Mouse (Mus musculus) NIH3T3 (cell line): ENCODE results near the gene Xkr7.
A peak's percentile ranks its signal among the peaks of the same experiment; 100 is the strongest.

ENCODE experiments used
- DNase-seq: peaks from one replicate; pipeline ENCODE4 v3.0.0-alpha.2; 2012; ENCODE audit warnings: low read depth

Xkr7 gene

DNA sequence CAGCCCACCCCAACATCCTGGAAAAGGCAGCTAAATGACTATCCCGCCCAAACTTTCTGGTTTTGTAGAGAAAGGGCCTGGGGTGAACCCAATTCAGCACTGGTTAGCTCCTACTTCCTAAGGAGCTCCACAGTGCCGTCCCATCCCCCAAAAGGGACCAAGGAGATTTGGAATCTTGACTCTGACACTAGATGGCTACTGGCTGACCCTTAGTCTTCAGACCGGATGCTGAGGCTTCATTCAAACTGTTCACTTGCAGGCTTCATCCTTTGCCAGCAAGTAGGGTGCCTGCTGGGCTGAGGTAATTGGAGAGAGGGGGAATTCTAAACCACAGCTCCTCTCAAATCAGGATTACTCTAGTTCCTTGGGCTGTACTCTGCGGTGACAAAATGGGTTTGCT lies 1.3 kb downstream of the Xkr7 start:
- no peak for DNase-seq

DNA sequence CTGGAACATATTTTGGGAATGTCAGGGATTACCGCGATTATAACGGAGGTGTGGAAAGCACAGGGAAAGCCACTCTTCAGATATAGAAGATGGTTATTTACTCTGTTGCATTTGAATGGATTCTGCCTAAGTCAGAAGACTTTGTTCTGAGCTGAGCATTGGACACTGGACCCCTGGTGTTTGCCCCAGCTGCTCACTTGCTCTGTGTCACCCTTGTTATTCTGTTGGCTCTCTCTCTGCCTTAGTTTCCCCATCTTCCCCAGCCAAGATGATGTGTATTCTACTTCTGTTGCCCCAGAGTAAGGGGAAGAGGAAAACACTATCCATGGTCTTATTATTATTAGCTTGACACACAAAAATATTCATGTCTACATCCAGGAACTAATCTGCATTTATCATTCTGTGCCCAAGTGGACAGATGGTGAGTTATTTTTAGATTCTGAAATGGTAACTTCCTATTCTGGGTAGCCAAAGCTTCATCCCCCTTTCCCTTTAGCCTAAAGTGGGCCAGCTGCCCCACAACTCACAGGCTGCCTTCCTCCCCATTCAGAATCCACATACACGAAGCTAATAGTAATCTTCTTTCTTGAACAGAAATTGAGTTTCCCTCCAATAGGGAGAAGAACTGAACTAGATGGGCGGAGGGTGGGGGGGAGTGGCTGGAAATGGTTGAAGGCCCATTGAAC lies 2.0 kb downstream of the Xkr7 start:
- no peak for DNase-seq

GRCm38 (mm10) chr2:153036690-153037089 lies 5.0 kb downstream of the Xkr7 start:
- DNase-seq, result no peak

GRCm38 (mm10) chr2:153043886-153044285 lies 12.2 kb downstream of the Xkr7 start:
- DNase-seq, result no peak

DNA sequence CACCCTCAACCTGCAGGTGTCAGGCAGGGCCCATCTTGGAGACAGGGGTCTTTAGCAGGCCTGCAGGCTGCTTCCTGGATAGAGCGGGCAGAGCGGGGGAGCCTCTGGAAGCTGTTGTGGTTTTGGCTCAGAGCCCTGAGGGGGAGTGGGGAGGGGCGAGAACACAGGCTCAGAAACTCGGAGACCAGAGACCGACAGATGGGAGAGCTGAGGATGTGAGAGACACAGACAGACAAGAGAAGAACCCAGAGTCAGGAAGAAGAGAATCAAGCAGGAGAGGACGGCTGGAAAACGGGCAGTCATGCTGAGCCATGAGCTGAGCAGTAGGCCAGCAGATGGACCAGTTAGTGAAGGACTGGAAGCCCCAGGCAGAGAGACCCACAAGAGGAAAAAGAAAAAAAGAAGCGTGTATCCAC lies 14.2 kb downstream of the Xkr7 start:
- peak; percentile 11 for DNase-seq

DNA sequence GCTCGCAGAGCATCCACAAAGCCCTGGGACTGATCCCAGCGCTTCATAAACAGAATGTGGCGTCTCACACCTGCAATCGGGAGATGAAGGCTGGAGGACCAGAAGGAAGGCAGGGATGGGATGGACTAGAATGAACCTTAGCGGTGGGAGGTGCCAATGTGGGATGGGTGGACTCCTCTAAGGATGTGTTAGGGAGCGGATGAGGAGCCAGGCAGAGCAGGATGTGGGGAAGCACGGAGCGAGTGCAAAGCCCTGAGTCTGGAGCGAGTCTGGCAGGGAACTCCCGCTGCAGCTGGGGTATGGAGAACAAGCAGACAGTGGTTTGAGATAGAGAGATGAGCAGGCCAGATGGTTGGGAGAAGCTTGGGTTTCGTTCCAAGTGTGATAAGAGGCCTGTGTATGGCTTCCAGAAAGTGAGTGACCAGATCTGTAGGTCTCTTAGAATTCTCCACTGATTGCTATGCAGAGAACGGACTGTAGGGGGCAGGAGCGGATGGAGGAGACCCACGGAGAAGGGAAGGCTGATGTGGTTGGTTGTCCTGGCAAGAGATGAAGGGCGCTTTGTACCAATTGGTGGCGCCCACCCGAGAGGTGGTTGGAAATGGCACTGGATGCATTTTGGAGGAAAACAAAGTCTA lies 16.3 kb downstream of the Xkr7 start:
- peak; percentile 57 for DNase-seq

DNA sequence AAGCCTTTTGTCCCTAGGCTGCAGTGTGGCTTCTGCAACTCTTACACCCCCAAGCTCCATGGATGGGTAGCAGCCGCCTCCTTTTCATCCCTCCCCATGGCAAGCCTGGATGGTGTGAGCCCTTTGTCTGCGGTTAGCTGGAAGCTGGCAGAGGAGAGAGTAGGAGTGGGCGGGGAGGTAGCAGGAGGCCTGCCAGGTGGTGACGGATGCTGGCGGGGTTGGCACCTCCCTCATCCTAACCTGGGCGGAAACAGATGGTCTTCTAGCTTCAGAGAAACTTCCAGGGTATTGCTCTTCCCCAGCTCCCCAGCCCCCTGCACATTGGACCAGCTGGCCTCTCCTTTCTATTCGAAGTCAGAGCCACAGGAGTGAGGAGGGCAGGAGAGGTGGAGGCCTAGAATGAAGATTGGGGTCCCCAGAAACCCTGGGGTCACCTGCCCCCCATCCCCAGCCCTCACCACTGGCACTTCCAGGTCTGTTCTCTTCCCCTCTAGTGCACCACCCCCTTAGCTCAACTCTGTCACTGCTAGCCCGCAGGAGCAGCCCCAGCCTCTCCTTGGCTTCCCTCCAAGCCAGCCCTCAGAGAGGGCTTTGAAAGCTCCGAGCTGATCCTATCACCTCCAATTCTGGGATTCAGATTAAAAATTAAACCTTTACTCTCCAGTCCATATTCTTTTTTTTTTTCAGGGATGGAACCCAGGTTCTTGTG lies 17.8 kb downstream of the Xkr7 start:
- no peak for DNase-seq

DNA sequence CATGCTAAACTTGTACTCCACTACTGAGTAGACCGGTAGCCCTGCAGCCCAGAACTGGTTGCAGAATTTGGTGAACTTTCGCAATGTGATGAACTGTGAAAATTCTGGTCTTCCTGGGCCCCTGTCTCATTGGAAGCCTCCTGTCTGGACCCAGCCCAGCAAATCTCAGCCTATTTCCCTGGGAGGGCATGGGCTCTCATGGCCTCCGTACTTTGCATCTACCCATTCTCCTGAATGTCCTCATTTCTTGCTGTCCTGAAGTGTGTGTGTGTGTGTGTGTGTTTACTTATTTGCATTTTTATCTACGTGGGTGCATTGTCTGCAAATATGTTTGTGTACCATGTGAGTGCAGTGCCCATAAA lies 18.3 kb downstream of the Xkr7 start:
- DNase-seq, result no peak

GRCm38 (mm10) chr2:153051095-153051494 lies 19.4 kb downstream of the Xkr7 start:
- DNase-seq, result no peak

DNA sequence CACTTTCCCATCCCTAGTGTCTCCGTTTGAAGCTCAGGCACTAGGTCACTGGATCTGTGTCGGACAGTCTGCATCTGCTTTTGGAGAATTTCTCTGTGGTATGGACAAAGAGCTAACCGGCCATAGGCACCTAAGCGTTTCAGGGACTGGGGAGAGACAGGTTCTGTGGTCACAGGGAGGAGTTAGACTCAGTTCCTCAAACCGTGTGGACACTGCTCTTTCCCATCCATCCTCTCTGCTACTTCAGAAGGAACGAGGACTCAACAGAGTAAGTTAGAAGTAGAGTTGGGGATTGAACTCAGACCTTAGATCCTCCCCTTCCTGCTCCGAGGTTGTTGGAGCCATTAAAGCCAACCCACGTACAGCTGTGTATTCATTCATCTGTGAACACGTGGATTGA lies 19.9 kb downstream of the Xkr7 start:
- no peak for DNase-seq

DNA sequence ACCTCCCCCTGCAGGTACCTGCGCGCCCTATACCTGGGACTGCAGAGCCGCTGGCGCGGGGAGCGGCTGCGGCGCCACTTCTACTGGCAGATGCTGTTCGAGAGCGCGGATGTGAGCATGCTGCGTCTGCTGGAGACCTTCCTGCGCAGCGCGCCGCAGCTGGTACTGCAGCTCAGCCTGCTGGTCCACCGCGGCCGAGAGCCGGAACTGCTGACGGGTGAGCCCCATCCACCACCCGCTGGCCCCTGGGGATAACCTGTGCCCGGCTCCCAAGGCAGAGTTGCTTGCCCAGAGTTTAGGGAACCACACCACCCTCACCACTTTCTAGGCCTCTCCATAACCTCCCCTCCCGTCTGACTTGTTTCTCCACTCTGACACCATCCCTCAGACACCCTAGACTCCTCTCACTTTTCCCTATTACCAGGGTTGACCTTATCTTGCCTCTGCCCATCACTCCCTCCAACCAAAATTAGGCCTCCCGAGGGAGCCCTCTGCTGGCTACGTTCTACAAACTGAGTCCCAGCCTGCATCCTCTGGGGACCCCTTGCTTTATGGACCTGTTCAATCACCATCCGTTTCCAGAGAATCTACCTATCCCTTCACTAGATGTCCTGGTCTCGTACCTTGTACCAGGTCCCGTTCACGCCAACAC lies 21.2 kb downstream of the Xkr7 start:
- no peak for DNase-seq

DNA sequence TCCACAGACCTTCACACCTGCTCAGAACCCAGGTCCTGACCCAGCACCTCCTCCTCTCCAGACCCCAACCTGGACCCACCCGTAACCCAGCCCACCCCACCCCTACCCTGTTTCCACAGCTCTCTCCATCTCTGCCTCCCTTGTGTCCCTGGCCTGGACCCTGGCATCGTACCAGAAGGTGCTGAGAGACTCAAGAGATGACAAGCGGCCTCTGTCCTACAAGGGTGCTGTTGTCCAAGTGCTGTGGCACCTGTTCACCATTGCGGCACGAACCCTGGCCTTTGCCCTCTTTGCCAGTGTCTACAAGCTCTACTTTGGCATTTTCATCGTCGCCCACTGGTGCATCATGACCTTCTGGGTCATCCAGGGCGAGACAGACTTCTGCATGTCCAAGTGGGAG lies 22.2 kb downstream of the Xkr7 start:
- no peak for DNase-seq

DNA sequence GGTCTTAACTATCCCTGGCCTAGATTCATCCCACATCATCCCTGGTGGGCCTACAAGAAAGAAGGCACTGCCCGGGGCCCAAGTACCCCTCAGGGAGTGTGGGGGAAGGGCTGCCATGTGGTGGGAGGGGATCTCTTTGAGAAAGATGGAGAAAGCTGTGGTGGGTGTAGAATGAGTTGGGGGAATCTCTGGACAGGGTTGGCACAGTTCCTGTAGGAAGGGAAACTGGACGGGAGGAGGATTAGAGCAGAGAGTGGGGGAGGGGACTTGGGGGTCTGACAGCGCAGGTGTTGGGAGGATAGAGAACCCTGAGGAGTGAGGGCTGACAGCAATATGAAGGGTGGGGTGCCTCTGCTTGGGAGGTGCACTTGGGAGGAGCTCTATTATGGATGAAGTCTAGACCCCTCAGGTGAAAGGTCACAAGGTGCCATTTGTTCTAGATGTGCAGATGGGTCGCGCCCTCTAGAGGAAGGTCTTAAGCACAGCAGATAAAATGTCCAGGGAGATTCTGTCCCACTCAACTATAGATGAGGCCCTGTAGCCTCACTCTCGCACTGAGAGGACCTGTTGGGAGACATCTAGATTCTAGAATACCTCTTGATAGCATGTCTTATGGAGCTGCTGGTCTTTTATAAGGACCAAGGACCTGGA lies 23.7 kb downstream of the Xkr7 start:
- DNase-seq, result no peak

- no peak for DNase-seq
These were observed 26.7 kb downstream of the Xkr7 start for GRCm38 (mm10) chr2:153058365-153058764.

DNA sequence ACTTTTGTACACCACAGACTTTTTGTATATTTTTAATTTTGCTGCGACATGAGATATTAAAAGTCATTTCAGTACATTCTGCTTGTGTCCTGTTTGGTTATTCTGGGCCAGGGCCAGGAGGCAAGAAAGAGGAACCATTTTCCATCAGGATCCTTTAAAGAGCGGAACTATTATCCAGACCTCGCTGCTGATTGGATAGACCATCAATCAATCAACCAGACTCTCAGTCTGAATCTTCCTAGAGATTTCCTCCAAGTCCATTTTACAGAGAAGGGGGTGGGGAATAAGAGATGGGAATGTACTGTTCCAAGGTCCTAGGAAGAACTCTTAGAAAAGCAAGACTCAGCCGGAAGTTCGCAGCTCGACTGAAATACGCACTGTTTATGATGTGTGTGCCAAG lies 28.6 kb downstream of the Xkr7 start:
- DNase-seq, result no peak

DNA sequence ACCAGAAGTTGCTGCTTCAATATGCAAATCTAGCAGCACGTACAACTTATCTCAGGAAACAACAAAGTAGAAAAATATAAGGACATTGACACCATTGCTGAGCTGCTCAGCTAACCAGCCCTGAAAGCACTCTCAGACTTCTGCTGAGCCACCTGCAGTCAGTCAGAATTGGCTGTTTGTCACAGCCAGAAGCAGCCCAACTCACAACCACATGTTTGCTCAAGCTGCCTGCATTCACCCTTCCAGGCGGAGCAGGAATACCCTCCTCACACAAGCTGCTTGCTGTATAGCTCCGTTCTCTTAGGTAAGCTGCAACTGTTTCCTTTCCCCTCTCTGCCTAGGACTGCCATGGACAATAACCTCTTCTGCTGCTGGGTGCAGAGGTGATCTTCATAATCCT lies 31.7 kb downstream of the Xkr7 start:
- peak; percentile 5 for DNase-seq

GRCm38 (mm10) chr2:153064190-153064970 lies 32.7 kb downstream of the Xkr7 start:
- DNase-seq, result no peak

- no peak for DNase-seq
These were observed 34.3 kb downstream of the Xkr7 start, which contains the start of gene Ccm2l for GRCm38 (mm10) chr2:153065747-153066508. Gene Ccm2l (plus strand): TSS chr2:153065955.

GRCm38 (mm10) chr2:153066991-153067390 lies 35.3 kb downstream of the Xkr7 start:
- DNase-seq, result no peak

DNA sequence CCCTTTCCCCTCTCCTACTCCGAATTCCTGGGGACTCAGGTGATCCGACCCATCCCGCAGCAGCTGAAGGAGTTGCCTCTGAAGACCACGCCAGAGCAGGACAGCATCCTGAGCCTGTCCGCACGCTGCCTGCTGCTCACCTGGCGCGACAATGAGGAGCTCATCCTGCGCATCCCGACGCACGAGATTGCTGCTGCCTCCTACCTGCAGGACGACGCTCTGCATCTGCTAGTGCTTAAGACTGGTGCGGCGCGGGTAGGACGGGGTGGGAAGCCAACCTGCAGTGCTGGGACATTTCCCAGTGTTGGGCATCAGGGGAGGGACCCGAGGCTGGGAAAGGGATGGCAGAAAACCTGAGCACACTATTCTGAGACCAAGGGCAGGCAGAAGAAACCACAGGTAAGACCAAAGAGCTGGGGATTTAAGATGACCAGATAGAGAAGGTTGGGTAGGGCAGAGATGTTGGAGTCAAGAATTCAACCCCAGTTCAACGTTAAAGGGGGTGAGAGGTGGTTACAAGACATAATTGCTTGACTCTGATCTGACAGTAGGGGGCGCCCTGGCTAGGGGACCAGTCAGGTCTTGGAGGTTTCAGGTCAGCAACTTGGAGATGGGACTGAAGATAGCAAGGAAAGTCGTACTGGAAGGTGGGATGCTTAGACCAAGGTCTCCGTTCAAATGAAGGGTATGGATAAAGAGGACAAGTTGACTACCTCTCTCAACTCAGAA lies 39.3 kb downstream of the Xkr7 start:
- DNase-seq, result no peak
